ENCODE assay signal across 8 mouse cellular contexts in the genomic region with DNA sequence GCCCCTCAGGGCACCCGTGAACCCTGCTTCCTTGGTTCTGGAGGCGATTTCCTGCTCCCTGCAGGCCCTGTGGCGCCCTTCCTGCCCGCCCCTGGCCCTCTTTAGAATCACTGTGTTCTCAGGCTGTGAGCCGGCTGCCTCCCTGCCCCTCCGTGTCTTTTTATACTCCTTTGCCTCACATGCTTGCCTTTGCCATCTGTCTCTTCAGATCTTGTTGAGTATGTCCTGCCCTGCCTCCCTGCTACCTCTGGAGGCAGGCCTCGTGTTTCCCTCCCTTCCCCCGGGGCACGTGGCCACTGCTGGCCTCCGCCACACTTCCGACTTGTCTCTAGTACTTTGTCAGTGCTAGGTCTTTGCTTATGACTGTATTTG. TPM values are rescaled to one million over a fixed set of nuclear protein-coding genes. Genes with fewer than 3 reads are reported as not detected.
A peak's percentile ranks its signal among the peaks of the same experiment; 100 is the strongest.
DNase-seq lines count a peak whose midpoint lies in the region; ATAC-seq and TF ChIP-seq lines count a peak whose summit lies in the region.

No protein-coding gene starts in this region.

- WGBS in heart, adult 2 months: 14% methylated on average over 11 of the region's 11 CpGs
- WGBS in heart, embryonic 10.5 days: 30% methylated on average over 11 of the region's 11 CpGs
- WGBS in midbrain, embryonic 16.5 days: 41% methylated on average over 11 of the region's 11 CpGs

- H3K4me3 ChIP-seq in heart, adult 2 months: peak overlapping the region; percentile 32
- H3K4me3 ChIP-seq in heart, embryonic 10.5 days: peak overlapping the region; percentile 17; the same call in 1 of the 2 replicates
- no peak overlapping the region for H3K4me3 ChIP-seq in midbrain, embryonic 16.5 days (ENCODE audit: low read depth, low read length)

- H3K27me3 ChIP-seq in heart, adult 2 months (ENCODE audit: control insufficient read depth, insufficient read depth, low read length): no peaks in the 10 kb centered on the region
- no peaks in the 10 kb centered on the region for H3K27me3 ChIP-seq in heart, embryonic 10.5 days (ENCODE audit: insufficient read depth, poor library complexity, severe bottlenecking)
- H3K27me3 ChIP-seq in midbrain, embryonic 16.5 days (ENCODE audit: control insufficient read depth, insufficient read depth, low read depth, low read length): no peaks in the 10 kb centered on the region

- ATAC-seq in midbrain, embryonic 16.5 days: no peak
- no peak for ATAC-seq in granulocyte monocyte progenitor cell, adult 5-6 weeks (replicated peaks; ENCODE audit: poor library complexity, severe bottlenecking)

- peak; percentile 33 for TF ChIP-seq CTCF in heart, adult 2 months (IDR thresholded peaks at IDR 0.05)

- 0 out of 2 replicates have a peak overlapping the region, but pooled peaks have one; percentile 3 for H3K4me2 ChIP-seq in midbrain, embryonic 16.5 days (ENCODE audit: low read length)

- peak; percentile 66 to 76 for DNase-seq in heart, adult 2 months
- DNase-seq in heart, adult 8-10 months (ENCODE audit: low spot score): no peak
- peak; percentile 86 for DNase-seq in cerebellum, adult 9-11 months
- DNase-seq in heart, embryonic 10.5 days (ENCODE audit: low spot score): no peak
- peak; percentile 58 to 63 for DNase-seq in kidney, postnatal 36 days
- DNase-seq in spleen, postnatal 36 days (ENCODE audit: low spot score in 2 of 2): no peak

- peaks cover 48% of the 10 kb centered on the region for H3K36me3 ChIP-seq in heart, adult 2 months (ENCODE audit: control insufficient read depth, insufficient read depth, low read length)
- H3K36me3 ChIP-seq in heart, embryonic 10.5 days: peaks cover 11% of the 10 kb centered on the region
- no peaks in the 10 kb centered on the region for H3K36me3 ChIP-seq in midbrain, embryonic 16.5 days (ENCODE audit: control insufficient read depth, insufficient read depth, low read length)

- no peak; the same call in 1 of the 2 replicates for TF ChIP-seq POLR2A in heart, adult 2 months (IDR thresholded peaks at IDR 0.05; ENCODE audit: insufficient read depth, low read depth, low read length)

- TF ChIP-seq EP300 in heart, adult 2 months (IDR thresholded peaks at IDR 0.05; ENCODE audit: insufficient read depth, low read depth, low read length): peak; percentile 81

- H3K79me2 ChIP-seq in heart, adult 2 months (replicated peaks; ENCODE audit: control insufficient read depth, insufficient read depth, low read length): peaks cover 22% of the 10 kb centered on the region

- no peaks in the 10 kb centered on the region for H3K9me3 ChIP-seq in heart, embryonic 10.5 days
- H3K9me3 ChIP-seq in midbrain, embryonic 16.5 days (replicated peaks; ENCODE audit: control insufficient read depth, low read length, poor library complexity, severe bottlenecking): no peaks in the 10 kb centered on the region

- intact Hi-C loops in heart, adult 2 months (cut with DNase I): no loop called here

- peaks cover 55% of the 10 kb centered on the region for H3K4me1 ChIP-seq in heart, adult 2 months (ENCODE audit: control insufficient read depth, insufficient read depth, low read length)
- H3K4me1 ChIP-seq in heart, embryonic 10.5 days: peaks cover 95% of the 10 kb centered on the region
- H3K4me1 ChIP-seq in midbrain, embryonic 16.5 days (ENCODE audit: control insufficient read depth, insufficient read depth, low read length): peaks cover 54% of the 10 kb centered on the region

- H3K27ac ChIP-seq in heart, adult 2 months: peak overlapping the region; percentile 68
- H3K27ac ChIP-seq in heart, embryonic 10.5 days: peak overlapping the region; percentile 77
- H3K27ac ChIP-seq in midbrain, embryonic 16.5 days (ENCODE audit: low read length): no peak overlapping the region

- H3K9ac ChIP-seq in heart, adult 2 months (ENCODE audit: low read depth, low read length): peak overlapping the region; percentile 30
- peak overlapping the region; percentile 45; the same call in 1 of the 2 replicates for H3K9ac ChIP-seq in midbrain, embryonic 16.5 days (ENCODE audit: low read depth, low read length)

RNA-seq across cellular contexts. Expression of a gene that starts 6.2 kb away (rescaled TPM):
- total RNA-seq in heart, adult 2 months (2021): 10 to 100 TPM; 65.4 to 89.5 TPM
- polyA plus RNA-seq in heart, adult 2 months (2012; rRNA removed): 71.5 and 83.9 TPM in 2 replicates
- total RNA-seq in heart, adult 8-10 months (2022): 10 to 100 TPM; 61.1 to 74.3 (median 69.2) TPM
- polyA plus RNA-seq in heart, embryonic 10.5 days (2016; fragmentation: Nextera tagmentation; extraction: Ambion mirVana): 46.2 and 56.0 TPM in 2 replicates
- 60.7 and 63.4 TPM in 2 replicates for polyA plus RNA-seq in midbrain, embryonic 16.5 days (2015; fragmentation: Nextera tagmentation; extraction: Ambion mirVana)
- 10.8 and 13.3 TPM in 2 replicates for total RNA-seq in granulocyte monocyte progenitor cell, adult 5-6 weeks (2014; fragmentation: Nextera tagmentation)
- 9.8 and 12.8 TPM in 2 replicates for total RNA-seq in granulocyte monocyte progenitor cell, adult 5-6 weeks (2017)

Comparison
In these comparisons a context has a peak if more than half of its experiments do, and no peak if none do; other contexts are left out.
1. DNase-seq: peak in heart, adult 2 months (2 of 2), cerebellum, adult 9-11 months (single experiment) and kidney, postnatal 36 days (2 of 2); none in heart, adult 8-10 months (single experiment), heart, embryonic 10.5 days (single experiment) and spleen, postnatal 36 days (0 of 2).
2. RNA of a gene that starts 6.2 kb away (total RNA-seq): 65.4 to 89.5 TPM in heart, adult 2 months and 61.1 to 74.3 TPM in heart, adult 8-10 months; 9.8 to 13.3 TPM in granulocyte monocyte progenitor cell, adult 5-6 weeks; every median in the first group is over 4 times any median in the second.